Mouse (Mus musculus) neural tube, embryonic 14.5 days (tissue): ENCODE results near the gene Slc4a1ap. TPM values are rescaled to one million over a fixed set of nuclear protein-coding genes. Genes with fewer than 3 reads are reported as not detected.

Experiments
- ATAC-seq: fragments of 200-750 bp; cut with Nextera tagmentation; 2 replicates; pipeline ENCODE4 v1.8.0; 2017; ENCODE audit warnings: low read depth, mild to moderate bottlenecking, moderate TSS enrichment, moderate library complexity
- H3K27ac ChIP-seq: fragments of 300-500 bp; sonication (generic); 2 replicates; pipeline ENCODE4 v1.5.1; 2014; ENCODE audit warnings: low read depth, mild to moderate bottlenecking, control low read depth, low read length, moderate library complexity, mixed read lengths
- H3K27me3 ChIP-seq: fragments of 300-500 bp; sonication (generic); 2 replicates; pipeline ENCODE4 v1.6.1; 2014; ENCODE audit warnings: low read length; ENCODE audit not compliant: control insufficient read depth, insufficient read depth
- H3K36me3 ChIP-seq: fragments of 300-500 bp; sonication (generic); 2 replicates; pipeline ENCODE4 v1.6.1; 2014; ENCODE audit warnings: low read length, mixed read lengths; ENCODE audit not compliant: control insufficient read depth, insufficient read depth
- H3K4me1 ChIP-seq: fragments of 300-500 bp; sonication (generic); 2 replicates; pipeline ENCODE4 v1.6.1; 2014; ENCODE audit warnings: low read length; ENCODE audit not compliant: control insufficient read depth, insufficient read depth
- H3K4me2 ChIP-seq: fragments of 300-500 bp; sonication (generic); 2 replicates; pipeline ENCODE4 v1.6.1; 2014; ENCODE audit warnings: mild to moderate bottlenecking, low read depth, low read length, control low read depth
- H3K4me3 ChIP-seq: fragments of 300-500 bp; sonication (generic); 2 replicates; pipeline ENCODE4 v1.5.1; 2014; ENCODE audit warnings: low read depth, low read length, control low read depth, mixed read lengths
- H3K9ac ChIP-seq: fragments of 300-500 bp; sonication (generic); replicated peaks from 2 replicates; pipeline ENCODE4 v1.6.1; 2014; ENCODE audit warnings: low read depth, mild to moderate bottlenecking, control low read depth, low read length, mixed read lengths
- H3K9me3 ChIP-seq: fragments of 300-500 bp; sonication (generic); 2 replicates; pipeline ENCODE4 v1.6.1; 2016; ENCODE audit warnings: low read length; ENCODE audit not compliant: control insufficient read depth
- WGBS: fragments of 180-500 bp; shearing (Covaris S2); extraction: QIAGEN DNeasy Blood & Tissue Kit; methylation state at CpG from one replicate; pipeline ENCODE4 v1.1.7; 2014; 5-methylcytosine and 5-hydroxymethylcytosine counted together
- polyA plus RNA-seq: library from polyadenylated mRNA; unstranded; fragments of >200 nt; fragmentation: Nextera tagmentation; extraction: Ambion mirVana; gene quantifications from 2 replicates; pipeline ENCODE4 v1.2.1, GENCODE M21; 2014

The Slc4a1ap gene
- polyA plus RNA-seq, 1 experiment from 2014 or later, result 35.4 TPM

- Histone ChIP-seq H3K36me3 (no peaks in the 10 kb centered on the region), H3K9me3 (no peaks in the 10 kb centered on the region), H3K4me2 (peak within 1 kb of the TSS; percentile 49), H3K27ac (no peak within 1 kb of the TSS), H3K4me1 (no peaks in the 10 kb centered on the region), H3K27me3 (no peaks in the 10 kb centered on the region), H3K9ac (peak within 1 kb of the TSS; percentile 22; the same call in 1 of the 2 replicates), H3K4me3 (peak within 1 kb of the TSS; percentile 20)
- 11% methylated on average over 26 of the region's 26 CpGs for WGBS
- no peak for ATAC-seq
Measured at GRCm38 (mm10) chr5:31596481-31597429, 70.0 kb downstream of the Slc4a1ap start, which contains the start of gene Mrpl33. Gene Mrpl33, plus strand, starts transcription at chr5:31596935.

GRCm38 (mm10) chr5:31597430-31597944 lies 70.7 kb downstream of the Slc4a1ap start:
- Histone ChIP-seq H3K9me3 (no peaks in the 10 kb centered on the region), H3K4me1 (no peaks in the 10 kb centered on the region), H3K27ac (no peak overlapping the region), H3K36me3 (no peaks in the 10 kb centered on the region), H3K9ac (no peak overlapping the region), H3K4me3 (no peak overlapping the region), H3K4me2 (no peak overlapping the region), H3K27me3 (no peaks in the 10 kb centered on the region)
- no peak for ATAC-seq
- WGBS, result 76% methylated on average over 6 of the region's 6 CpGs

DNA sequence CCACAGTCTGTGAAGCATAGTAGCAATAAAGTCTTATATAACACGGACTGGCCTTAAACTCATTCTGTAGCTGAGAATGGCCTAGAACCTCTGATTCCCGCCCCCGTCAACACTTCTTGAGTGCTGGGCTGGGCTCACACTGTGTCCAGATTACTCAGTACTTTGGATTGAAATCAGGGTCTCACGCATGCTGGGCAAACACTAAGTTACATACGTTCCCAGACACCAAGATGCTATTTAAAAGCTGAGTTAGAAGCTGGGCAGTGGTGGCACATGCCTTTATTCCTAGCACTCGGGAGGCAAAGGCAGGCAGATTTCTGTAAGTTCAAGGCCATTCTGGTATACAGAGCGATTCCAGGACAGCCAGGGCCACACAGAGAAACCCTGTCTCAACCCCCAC lies 71.3 kb downstream of the Slc4a1ap start:
- 81% methylated on average over 7 of the region's 7 CpGs for WGBS
- no peak for ATAC-seq
- no peaks in the 10 kb centered on the region for H3K36me3 ChIP-seq

DNA sequence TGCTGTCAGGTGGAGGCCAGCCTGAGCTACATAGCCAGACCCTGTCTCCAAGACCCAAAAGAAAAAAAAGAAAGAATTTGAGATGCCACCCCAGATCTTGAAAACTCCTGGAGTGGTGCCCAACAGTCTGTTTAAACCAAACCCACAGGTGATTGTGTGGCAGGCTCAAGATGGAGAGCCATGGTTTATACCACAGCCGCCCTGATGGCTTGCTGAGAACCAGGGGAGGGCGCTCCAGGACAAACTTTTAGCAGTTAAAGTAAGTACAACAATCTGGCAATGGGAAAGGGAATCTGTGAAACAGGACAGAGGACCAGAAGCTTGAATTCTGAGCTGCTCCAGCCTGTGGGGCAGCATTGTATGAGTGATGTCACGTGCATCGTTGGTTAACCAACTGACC lies 71.8 kb downstream of the Slc4a1ap start:
- H3K4me3 ChIP-seq, result no peak overlapping the region
- ATAC-seq, result no peak
- no peak overlapping the region for H3K9ac ChIP-seq
- no peaks in the 10 kb centered on the region for H3K9me3 ChIP-seq
- no peaks in the 10 kb centered on the region for H3K4me1 ChIP-seq
- H3K27ac ChIP-seq, result no peak overlapping the region
- H3K36me3 ChIP-seq, result no peaks in the 10 kb centered on the region
- H3K4me2 ChIP-seq, result no peak overlapping the region
- no peaks in the 10 kb centered on the region for H3K27me3 ChIP-seq
- 74% methylated on average over 4 of the region's 4 CpGs for WGBS

More for the DNA sequence above, 71.3 kb downstream of the Slc4a1ap start:
- no peak overlapping the region for H3K4me2 ChIP-seq
- H3K27ac ChIP-seq, result no peak overlapping the region
- H3K9me3 ChIP-seq, result no peaks in the 10 kb centered on the region
- no peak overlapping the region for H3K4me3 ChIP-seq
- H3K27me3 ChIP-seq, result no peaks in the 10 kb centered on the region
- no peak overlapping the region for H3K9ac ChIP-seq
- no peaks in the 10 kb centered on the region for H3K4me1 ChIP-seq

- no peak overlapping the region for H3K9ac ChIP-seq
- no peak for ATAC-seq
Measured at GRCm38 (mm10) chr5:31599161-31599560, 72.4 kb downstream of the Slc4a1ap start.

GRCm38 (mm10) chr5:31601162-31601722 lies 74.4 kb downstream of the Slc4a1ap start:
- Histone ChIP-seq H3K27ac (no peak overlapping the region), H3K4me1 (no peaks in the 10 kb centered on the region), H3K9me3 (no peaks in the 10 kb centered on the region), H3K4me3 (no peak overlapping the region), H3K4me2 (no peak overlapping the region), H3K9ac (no peak overlapping the region), H3K27me3 (no peaks in the 10 kb centered on the region), H3K36me3 (no peaks in the 10 kb centered on the region)
- WGBS, result 89% methylated on average over 7 of the region's 7 CpGs
- ATAC-seq, result no peak

More at GRCm38 (mm10) chr5:31599161-31599560, 72.4 kb downstream of the Slc4a1ap start:
- Histone ChIP-seq H3K4me2 (no peak overlapping the region), H3K4me1 (no peaks in the 10 kb centered on the region), H3K36me3 (no peaks in the 10 kb centered on the region), H3K9me3 (no peaks in the 10 kb centered on the region), H3K27ac (no peak overlapping the region), H3K27me3 (no peaks in the 10 kb centered on the region), H3K4me3 (no peak overlapping the region)
- WGBS, result 78% methylated on average over 2 of the region's 2 CpGs

DNA sequence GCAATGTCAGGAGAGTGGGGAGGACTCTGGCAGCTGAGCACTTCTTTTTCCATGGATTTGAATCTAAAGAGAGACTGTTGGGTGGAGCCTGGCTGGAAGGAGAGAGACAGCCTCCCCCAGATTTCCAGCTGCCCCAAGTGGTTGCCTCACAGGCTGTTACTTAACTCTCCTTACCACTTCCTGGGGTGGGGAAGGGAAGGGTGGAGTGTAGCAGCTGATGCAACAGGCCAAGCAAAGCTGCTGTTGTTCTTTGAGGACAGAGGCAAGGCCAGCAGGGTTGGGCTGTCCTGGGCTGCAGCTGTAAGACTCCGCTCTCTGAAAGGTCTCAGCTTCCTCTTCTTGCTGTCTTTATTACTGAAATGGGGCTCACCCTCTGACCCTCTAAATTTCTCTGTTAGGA lies 75.6 kb downstream of the Slc4a1ap start:
- no peak overlapping the region for H3K4me2 ChIP-seq
- H3K9ac ChIP-seq, result no peak overlapping the region
- H3K9me3 ChIP-seq, result no peaks in the 10 kb centered on the region
- no peak for ATAC-seq
- no peaks in the 10 kb centered on the region for H3K36me3 ChIP-seq
- no peaks in the 10 kb centered on the region for H3K4me1 ChIP-seq
- no peaks in the 10 kb centered on the region for H3K27me3 ChIP-seq
- H3K27ac ChIP-seq, result no peak overlapping the region
- 86% methylated on average over 1 of the region's 1 CpGs for WGBS
- H3K4me3 ChIP-seq, result no peak overlapping the region

- Histone ChIP-seq H3K9ac (no peak overlapping the region), H3K4me1 (no peaks in the 10 kb centered on the region), H3K4me3 (no peak overlapping the region), H3K27me3 (no peaks in the 10 kb centered on the region), H3K4me2 (no peak overlapping the region), H3K27ac (no peak overlapping the region), H3K9me3 (no peaks in the 10 kb centered on the region), H3K36me3 (no peaks in the 10 kb centered on the region)
- WGBS, result 77% methylated on average over 6 of the region's 6 CpGs
- ATAC-seq, result no peak
Measured at GRCm38 (mm10) chr5:31603766-31604165, 77.0 kb downstream of the Slc4a1ap start.

GRCm38 (mm10) chr5:31606151-31606550 lies 79.4 kb downstream of the Slc4a1ap start:
- 58% methylated on average over 3 of the region's 3 CpGs for WGBS
- ATAC-seq, result no peak
- Histone ChIP-seq H3K9me3 (no peaks in the 10 kb centered on the region), H3K27me3 (no peaks in the 10 kb centered on the region), H3K36me3 (no peaks in the 10 kb centered on the region), H3K4me3 (no peak overlapping the region), H3K4me1 (no peaks in the 10 kb centered on the region), H3K27ac (no peak overlapping the region), H3K9ac (no peak overlapping the region), H3K4me2 (no peak overlapping the region)
